Mouse (Mus musculus) small intestine, adult 2 months (tissue): Measurements from ENCODE around the gene Elk4.

ENCODE experiments used
- CTCF ChIP-seq: fragments of 200-500 bp; IDR thresholded peaks from 2 replicates; pipeline ENCODE4 v1.5.1; 2012; ENCODE audit warnings: low read depth, mild to moderate bottlenecking, control low read depth, inconsistent platforms, low read length, moderate library complexity, mixed read lengths; ENCODE audit not compliant: insufficient replicate concordance, insufficient read length; ENCODE audit errors: extremely low read depth
- POLR2A ChIP-seq: fragments of 200-500 bp; IDR thresholded peaks from 2 replicates; pipeline ENCODE4 v1.6.1; 2012; ENCODE audit warnings: low read depth, mild to moderate bottlenecking, control low read depth, inconsistent platforms, low read length, moderate library complexity

DNA sequence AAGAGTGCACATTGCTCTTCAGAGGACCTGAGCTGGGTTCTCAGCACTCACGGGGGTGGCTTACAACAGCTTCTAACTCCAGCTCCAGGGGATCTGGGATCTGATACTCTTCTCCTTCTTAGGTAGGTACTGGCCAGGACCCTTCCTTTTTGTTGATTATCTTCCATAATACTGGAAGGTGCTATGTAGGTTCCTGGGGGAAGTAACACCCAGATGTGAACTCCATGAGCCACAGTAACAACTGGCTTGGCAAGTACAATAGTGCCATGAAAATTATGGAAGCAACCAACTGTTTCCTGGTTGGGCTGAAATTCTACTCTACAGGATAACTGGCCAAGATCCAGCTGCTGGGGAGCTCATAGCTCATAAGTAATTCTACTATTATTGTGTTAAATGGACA is 1.9 kb upstream of the Elk4 start:
- no peak for TF ChIP-seq CTCF
- TF ChIP-seq POLR2A = no peak
